Mouse (Mus musculus) limb, embryonic 12.5 days (tissue): Measurements from ENCODE around the gene Pax1. TPM values are rescaled to one million over a fixed set of nuclear protein-coding genes. Genes with fewer than 3 reads are reported as not detected.

Experiments
- ATAC-seq: fragments of 200-750 bp; cut with Nextera tagmentation; 2 replicates; pipeline ENCODE4 v1.8.0; 2017; ENCODE audit warnings: low read depth, moderate TSS enrichment; ENCODE audit not compliant: insufficient number of reproducible peaks, insufficient read depth, low FRiP score, low TSS enrichment
- H3K27ac ChIP-seq: fragments of 300-500 bp; sonication (generic); 2 replicates; pipeline ENCODE4 v1.5.1; 2016; ENCODE audit warnings: mild to moderate bottlenecking, moderate library complexity
- H3K27me3 ChIP-seq: fragments of 300-500 bp; sonication (generic); 2 replicates; pipeline ENCODE4 v1.6.1; 2016; ENCODE audit warnings: mild to moderate bottlenecking, moderate library complexity
- H3K36me3 ChIP-seq: fragments of 300-500 bp; sonication (generic); 2 replicates; pipeline ENCODE4 v1.6.1; 2016; ENCODE audit warnings: mild to moderate bottlenecking, moderate library complexity
- H3K4me1 ChIP-seq: fragments of 300-500 bp; sonication (generic); replicated peaks from 2 replicates; pipeline ENCODE4 v1.6.1; 2016
- H3K4me2 ChIP-seq: fragments of 300-500 bp; sonication (generic); 2 replicates; pipeline ENCODE4 v1.6.1; 2016; ENCODE audit warnings: mild to moderate bottlenecking, moderate library complexity
- H3K4me3 ChIP-seq: fragments of 300-500 bp; sonication (generic); replicated peaks from 2 replicates; pipeline ENCODE4 v1.5.1; 2016; ENCODE audit warnings: mild to moderate bottlenecking
- H3K9ac ChIP-seq: fragments of 300-500 bp; sonication (generic); replicated peaks from 2 replicates; pipeline ENCODE4 v1.6.1; 2016; ENCODE audit warnings: mild to moderate bottlenecking, moderate library complexity
- H3K9me3 ChIP-seq: fragments of 300-500 bp; sonication (generic); 2 replicates; pipeline ENCODE4 v1.6.1; 2016; ENCODE audit warnings: mild to moderate bottlenecking, moderate library complexity
- WGBS: fragments of 180-500 bp; shearing (Covaris S2); methylation state at CpG from one replicate; pipeline ENCODE4 v1.1.7; 2016; 5-methylcytosine and 5-hydroxymethylcytosine counted together
- polyA plus RNA-seq: library from polyadenylated mRNA; unstranded; fragments of >200 nt; fragmentation: Nextera tagmentation; extraction: Ambion mirVana; gene quantifications from 2 replicates; pipeline ENCODE4 v1.2.1, GENCODE M21; 2016

Gene Pax1
- polyA plus RNA-seq, 1 experiment from 2014 or later, result 0.76 TPM

DNA sequence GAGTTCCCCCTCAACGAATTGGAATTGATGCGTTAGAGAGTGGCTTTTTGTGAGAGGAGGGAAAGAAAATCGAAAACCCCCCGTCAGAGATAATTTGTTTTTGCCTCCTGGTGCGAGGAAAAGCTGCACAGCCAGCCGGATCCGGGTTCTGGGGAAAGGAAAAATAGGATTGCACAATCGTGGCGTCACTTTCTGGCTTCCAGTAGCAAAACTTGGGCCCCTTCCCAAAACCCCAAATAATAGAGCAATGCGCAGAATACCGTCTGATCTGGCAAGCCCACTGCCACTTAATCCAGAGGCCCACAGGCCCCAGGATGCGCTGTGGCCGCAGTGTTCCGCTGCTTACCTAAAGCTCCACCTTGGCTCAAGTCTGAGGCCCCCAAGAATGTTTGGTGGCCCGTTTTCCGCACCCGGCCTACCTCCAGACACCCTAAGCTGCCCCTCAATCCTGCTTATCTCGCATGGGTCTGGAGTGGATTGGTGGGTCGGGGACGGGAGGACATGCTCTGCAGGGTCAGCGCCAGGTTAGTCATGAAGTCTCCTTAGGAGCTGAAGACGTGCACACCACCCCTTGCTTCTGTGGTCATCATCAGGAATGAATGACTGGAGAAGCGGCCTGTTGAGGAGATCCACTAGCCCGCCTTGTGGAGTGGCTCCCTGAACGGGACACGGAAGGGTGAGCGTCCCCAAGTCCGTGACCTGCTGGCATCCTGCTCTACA is 11.4 kb downstream of the Pax1 start:
- Histone ChIP-seq H3K4me2 (0 out of 2 replicates have a peak overlapping the region, but pooled peaks have one; percentile 21), H3K36me3 (no peaks in the 10 kb centered on the region), H3K4me3 (no peak overlapping the region; the same call in 1 of the 2 replicates), H3K27me3 (peaks cover 88% of the 10 kb centered on the region), H3K27ac (no peak overlapping the region), H3K9me3 (no peaks in the 10 kb centered on the region), H3K4me1 (no peaks in the 10 kb centered on the region), H3K9ac (no peak overlapping the region)
- WGBS, result 2% methylated on average over 28 of the region's 28 CpGs
- ATAC-seq, result no peak

DNA sequence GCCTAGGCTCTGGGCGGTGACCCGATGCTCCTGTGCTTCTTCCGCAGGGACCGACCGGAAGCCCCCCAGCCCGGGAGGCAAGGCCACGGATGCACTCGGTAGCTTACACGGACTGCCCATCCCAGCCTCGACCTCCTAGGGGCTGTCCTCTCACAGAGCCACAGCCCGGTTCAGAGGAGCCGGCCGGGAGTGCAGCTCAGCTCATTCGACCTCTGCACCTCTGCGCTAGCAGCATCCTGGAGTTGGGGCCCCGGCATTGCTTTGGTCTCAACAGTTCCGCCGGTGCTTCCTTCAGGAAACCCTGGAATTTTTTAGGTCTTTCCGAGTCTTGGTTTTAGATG is 11.9 kb downstream of the Pax1 start:
- Histone ChIP-seq H3K36me3 (no peaks in the 10 kb centered on the region), H3K4me3 (no peak overlapping the region; the same call in 1 of the 2 replicates), H3K9me3 (no peaks in the 10 kb centered on the region), H3K27ac (no peak overlapping the region), H3K4me2 (0 out of 2 replicates have a peak overlapping the region, but pooled peaks have one; percentile 21), H3K4me1 (no peaks in the 10 kb centered on the region), H3K9ac (no peak overlapping the region), H3K27me3 (peaks cover 89% of the 10 kb centered on the region)
- 1% methylated on average over 19 of the region's 19 CpGs for WGBS
- no peak for ATAC-seq

DNA sequence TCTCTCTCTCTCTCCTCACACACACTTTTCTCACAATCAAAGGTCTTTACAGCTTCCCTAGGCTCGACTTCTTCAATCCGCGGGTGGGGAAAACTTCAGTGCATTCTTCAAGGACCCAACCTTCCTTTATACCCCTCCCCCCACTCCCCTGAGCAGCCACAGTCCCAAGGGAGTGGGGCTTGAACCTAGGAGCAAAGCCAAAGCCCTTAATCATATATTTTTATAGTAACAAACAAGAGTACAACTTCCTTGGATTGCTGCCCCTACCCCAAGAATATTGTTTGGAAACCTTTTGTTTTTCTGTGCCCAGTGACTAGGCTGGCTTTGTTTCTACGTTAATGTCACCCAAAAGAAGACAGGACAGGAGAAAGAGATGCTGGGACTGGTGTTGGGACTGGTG is 12.5 kb downstream of the Pax1 start:
- Histone ChIP-seq H3K4me2 (no peak overlapping the region), H3K9me3 (no peaks in the 10 kb centered on the region), H3K36me3 (no peaks in the 10 kb centered on the region), H3K27me3 (peaks cover 88% of the 10 kb centered on the region), H3K27ac (no peak overlapping the region), H3K9ac (no peak overlapping the region), H3K4me3 (no peak overlapping the region), H3K4me1 (no peaks in the 10 kb centered on the region)
- WGBS, result 4% methylated on average over 4 of the region's 4 CpGs
- no peak for ATAC-seq

DNA sequence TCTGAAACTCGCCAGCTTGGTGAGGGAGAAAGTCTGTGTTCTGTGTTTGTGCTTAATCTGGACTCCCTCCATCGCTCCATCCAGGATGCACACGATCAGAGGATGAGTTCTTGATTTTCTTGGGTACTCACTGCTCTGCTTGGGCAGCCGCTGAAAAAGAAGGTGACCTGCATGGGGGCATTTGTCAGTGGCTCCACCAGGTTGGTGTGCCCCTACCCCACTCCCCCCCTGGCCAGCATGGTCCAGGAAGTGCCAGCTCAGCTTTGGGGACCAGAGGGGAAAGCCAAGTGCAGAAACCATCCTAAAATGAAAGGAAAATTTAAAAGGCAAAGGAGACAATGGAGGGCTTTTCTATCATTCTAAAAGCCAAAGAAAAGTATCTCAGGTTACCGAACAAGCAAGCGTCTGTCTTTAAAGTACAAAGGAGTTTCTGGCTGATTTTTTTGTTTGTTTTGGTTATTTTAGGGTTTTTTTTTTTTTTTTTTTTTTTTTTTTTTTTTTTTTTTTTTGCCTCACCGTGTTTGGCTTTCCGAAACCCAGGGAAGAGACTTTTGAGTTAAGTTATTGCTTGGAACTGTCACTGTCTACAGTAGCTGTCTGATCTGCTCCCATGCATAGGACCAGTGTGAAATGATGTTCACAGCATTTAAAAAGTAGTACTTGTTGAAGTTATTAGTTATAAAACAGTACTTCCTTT is 13.4 kb downstream of the Pax1 start:
- Histone ChIP-seq H3K4me2 (no peak overlapping the region), H3K9ac (no peak overlapping the region), H3K27ac (no peak overlapping the region), H3K9me3 (no peaks in the 10 kb centered on the region), H3K4me3 (no peak overlapping the region), H3K27me3 (peaks cover 85% of the 10 kb centered on the region), H3K4me1 (no peaks in the 10 kb centered on the region), H3K36me3 (no peaks in the 10 kb centered on the region)
- ATAC-seq, result no peak
- WGBS, result 9% methylated on average over 8 of the region's 8 CpGs

DNA sequence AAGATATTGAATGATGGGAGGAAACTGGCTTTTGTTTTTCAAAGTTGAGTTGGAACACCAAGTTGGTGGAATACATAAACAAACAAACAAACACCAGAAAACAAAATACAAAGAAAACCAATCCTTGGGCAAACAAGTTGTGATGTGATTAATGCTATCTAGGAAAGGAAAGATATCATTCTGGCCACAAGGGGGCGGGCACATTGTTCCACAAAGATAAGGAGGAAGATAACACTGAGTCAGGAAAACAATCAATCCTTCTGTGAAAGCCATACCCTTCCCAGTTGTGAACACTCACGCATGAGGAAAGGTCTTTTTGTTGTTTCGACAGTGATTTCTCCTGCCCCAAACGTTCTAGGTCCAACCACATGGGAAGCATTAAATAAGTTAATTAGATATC is 17.2 kb downstream of the Pax1 start:
- WGBS, result 25% methylated on average over 4 of the region's 4 CpGs
- H3K9ac ChIP-seq, result no peak overlapping the region
- no peak for ATAC-seq

DNA sequence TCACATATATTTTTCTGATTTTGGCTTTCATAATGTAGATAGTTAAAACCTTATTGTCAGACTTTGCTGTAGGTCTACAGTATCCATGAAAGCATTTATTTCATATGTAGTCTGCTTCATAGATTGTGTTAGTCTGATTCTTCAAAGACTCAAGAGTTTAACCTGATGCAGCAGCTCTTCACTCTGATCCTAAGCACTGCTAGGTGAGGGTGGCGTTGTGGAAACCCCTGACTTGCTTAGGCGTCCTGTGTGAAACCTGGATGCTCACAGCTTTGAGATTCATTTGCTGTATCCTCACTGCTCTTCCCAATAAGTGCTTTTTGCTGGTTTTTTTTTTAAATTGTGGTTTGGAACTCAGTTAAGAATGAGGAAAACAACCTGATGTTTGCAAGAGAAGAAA is 21.6 kb downstream of the Pax1 start:
- no peaks in the 10 kb centered on the region for H3K4me1 ChIP-seq
- H3K9ac ChIP-seq, result no peak overlapping the region
- H3K27ac ChIP-seq, result no peak overlapping the region
- no peak overlapping the region for H3K4me3 ChIP-seq
- no peak for ATAC-seq
- H3K36me3 ChIP-seq, result no peaks in the 10 kb centered on the region
- 88% methylated on average over 2 of the region's 2 CpGs for WGBS
- H3K9me3 ChIP-seq, result no peaks in the 10 kb centered on the region
- no peak overlapping the region for H3K4me2 ChIP-seq
- peaks cover 22% of the 10 kb centered on the region for H3K27me3 ChIP-seq

More for the DNA sequence above, 17.2 kb downstream of the Pax1 start:
- Histone ChIP-seq H3K27me3 (peaks cover 60% of the 10 kb centered on the region), H3K4me1 (no peaks in the 10 kb centered on the region), H3K4me2 (no peak overlapping the region), H3K9me3 (no peaks in the 10 kb centered on the region), H3K27ac (no peak overlapping the region), H3K36me3 (no peaks in the 10 kb centered on the region), H3K4me3 (no peak overlapping the region)

DNA sequence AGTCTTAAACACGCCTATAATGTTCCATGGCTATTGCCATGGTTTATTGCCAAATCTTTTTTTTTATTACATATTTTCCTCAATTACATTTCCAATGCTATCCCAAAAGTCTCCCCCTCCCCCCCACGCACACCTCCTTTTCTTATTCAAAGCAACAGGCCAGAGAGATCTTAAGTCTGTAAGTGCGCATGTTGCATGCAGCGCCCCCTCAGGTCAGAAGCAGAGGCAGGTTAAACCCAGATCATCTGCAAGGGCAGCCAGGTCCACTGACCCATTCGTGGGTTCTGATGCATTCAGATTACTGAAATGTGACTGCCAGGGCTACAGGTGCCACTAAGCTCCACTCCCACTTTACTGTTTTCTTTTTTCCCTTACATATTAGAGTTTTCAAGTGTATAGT is 25.2 kb downstream of the Pax1 start:
- 0 out of 2 replicates have a peak, but pooled peaks cover 3% of the 10 kb centered on the region for H3K27me3 ChIP-seq
- no peak overlapping the region for H3K4me3 ChIP-seq
- no peaks in the 10 kb centered on the region for H3K36me3 ChIP-seq
- H3K9me3 ChIP-seq, result no peaks in the 10 kb centered on the region
- H3K4me2 ChIP-seq, result no peak overlapping the region
- H3K27ac ChIP-seq, result no peak overlapping the region
- WGBS, result 49% methylated on average over 5 of the region's 5 CpGs
- no peak for ATAC-seq
- H3K4me1 ChIP-seq, result no peaks in the 10 kb centered on the region
- H3K9ac ChIP-seq, result no peak overlapping the region

DNA sequence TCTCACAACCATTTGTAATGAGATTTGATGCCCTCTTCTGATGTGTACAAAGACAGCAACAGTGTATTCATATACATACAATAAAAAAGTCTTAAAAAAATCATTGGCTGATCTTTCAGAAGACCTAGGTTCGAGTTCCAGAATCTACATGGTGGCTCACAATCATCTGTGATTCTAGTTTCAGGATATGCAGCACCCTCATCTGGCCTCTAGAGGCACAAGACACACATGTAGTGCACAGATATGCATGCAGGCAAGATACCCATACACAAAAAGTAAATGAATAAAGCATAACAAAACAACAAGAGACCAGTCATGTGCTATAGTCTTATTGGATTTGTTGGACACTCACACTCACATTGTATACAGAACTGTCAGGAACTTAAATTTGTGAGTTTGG is 47.6 kb downstream of the Pax1 start:
- Histone ChIP-seq H3K9ac (no peak overlapping the region), H3K36me3 (no peaks in the 10 kb centered on the region), H3K9me3 (no peaks in the 10 kb centered on the region), H3K4me2 (no peak overlapping the region), H3K4me3 (no peak overlapping the region), H3K27ac (no peak overlapping the region), H3K27me3 (no peaks in the 10 kb centered on the region; the same call in 1 of the 2 replicates), H3K4me1 (no peaks in the 10 kb centered on the region)
- 70% methylated on average over 1 of the region's 1 CpGs for WGBS
- ATAC-seq, result no peak

DNA sequence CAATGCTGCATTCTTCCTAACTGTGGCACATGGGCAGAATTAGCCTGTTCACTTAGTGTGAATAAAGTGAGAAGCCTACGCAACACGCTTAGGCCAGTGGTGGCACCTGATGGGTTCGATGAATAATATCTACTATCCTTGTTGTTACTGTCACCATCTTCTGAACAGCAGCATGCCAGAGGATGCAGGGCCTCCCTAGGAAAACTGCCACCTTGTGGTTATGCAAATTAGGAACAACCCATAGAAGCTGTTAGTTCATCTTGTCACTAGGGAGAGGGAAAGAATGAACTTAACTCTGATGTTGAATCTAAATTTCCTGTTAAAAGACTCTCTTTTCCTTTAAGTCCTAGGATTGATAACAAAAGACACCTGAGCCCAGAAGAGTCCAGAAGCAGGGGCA is 53.3 kb downstream of the Pax1 start:
- no peak for ATAC-seq
- H3K4me1 ChIP-seq, result no peaks in the 10 kb centered on the region
- H3K9ac ChIP-seq, result no peak overlapping the region
- no peak overlapping the region for H3K27ac ChIP-seq
- H3K27me3 ChIP-seq, result peaks cover 7% of the 10 kb centered on the region
- H3K9me3 ChIP-seq, result no peaks in the 10 kb centered on the region
- WGBS, result 95% methylated on average over 3 of the region's 3 CpGs
- no peaks in the 10 kb centered on the region for H3K36me3 ChIP-seq
- no peak overlapping the region for H3K4me3 ChIP-seq
- H3K4me2 ChIP-seq, result no peak overlapping the region

DNA sequence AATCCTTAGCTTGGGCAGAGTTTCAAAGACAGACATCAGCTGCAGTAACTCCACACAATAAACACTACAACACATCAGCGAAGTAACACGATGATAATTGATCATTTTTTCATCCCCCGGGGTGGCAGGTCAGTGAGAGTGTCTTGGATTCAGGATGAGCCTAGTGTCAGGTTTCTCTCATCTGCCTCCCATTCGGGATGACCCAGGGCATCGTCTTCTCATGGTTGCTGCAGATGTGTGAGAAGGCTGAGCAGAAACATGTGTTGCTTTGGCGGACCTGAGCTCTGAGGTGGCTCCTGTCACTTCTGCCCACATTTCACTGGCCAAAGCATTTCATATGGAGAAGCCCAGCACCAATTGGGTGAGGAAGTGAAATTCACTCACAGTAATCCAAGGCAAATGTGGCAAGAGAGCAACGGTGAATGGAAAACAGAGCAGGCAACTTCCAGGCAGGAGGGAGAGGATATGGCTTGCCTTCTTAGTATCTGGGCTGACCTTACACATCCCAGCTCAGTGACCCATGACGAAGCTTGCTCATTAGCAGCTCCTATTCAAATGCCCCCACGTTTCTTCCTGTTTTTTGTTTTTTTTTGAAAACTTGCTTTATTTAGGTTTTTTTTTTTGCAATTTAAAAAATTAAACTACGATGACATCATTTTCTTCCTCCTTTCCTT is 63.0 kb downstream of the Pax1 start:
- Histone ChIP-seq H3K9ac (no peak overlapping the region), H3K27me3 (peaks cover 4% of the 10 kb centered on the region; the same call in 1 of the 2 replicates), H3K27ac (no peak overlapping the region), H3K4me3 (no peak overlapping the region), H3K4me1 (0 out of 2 replicates have a peak, but pooled peaks cover 2% of the 10 kb centered on the region), H3K9me3 (no peaks in the 10 kb centered on the region), H3K4me2 (no peak overlapping the region), H3K36me3 (no peaks in the 10 kb centered on the region)
- ATAC-seq, result no peak
- WGBS, result 34% methylated on average over 10 of the region's 10 CpGs

DNA sequence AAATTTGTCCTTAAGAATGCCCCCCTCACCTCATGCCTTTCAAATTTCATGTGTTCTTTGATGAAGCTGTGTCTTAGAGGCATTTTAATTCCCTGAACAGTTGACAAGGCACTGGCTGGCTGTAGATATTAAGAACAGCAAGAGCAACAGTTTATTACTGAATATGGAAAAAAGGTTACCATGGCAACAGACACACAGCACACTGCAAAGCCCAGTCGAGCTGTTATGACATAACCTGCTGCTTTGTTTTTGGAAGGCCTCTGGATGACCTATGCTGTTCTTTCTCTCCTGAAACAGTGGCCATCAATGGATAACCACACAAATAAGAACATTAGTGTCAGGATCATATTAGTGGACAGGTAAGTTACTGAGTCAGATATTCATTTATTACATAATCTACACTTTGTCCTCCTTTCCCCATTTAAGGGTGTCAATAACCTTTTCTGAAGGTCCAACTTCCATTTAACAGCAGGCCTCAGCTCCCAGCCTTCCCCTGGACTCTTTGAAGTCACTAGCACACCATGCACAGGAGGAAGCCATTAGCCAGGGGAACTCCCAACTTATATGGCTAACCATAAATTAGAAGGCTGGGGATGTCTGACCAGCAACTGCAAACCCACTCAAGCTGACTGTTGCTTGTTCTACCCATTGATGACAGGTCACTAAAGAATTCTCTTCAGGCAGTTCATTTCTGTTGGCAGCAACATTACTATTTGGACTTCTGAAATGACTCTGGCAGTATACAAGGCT is 68.1 kb downstream of the Pax1 start:
- ATAC-seq, result peak; percentile 57; the same call in 1 of the 2 replicates
- no peaks in the 10 kb centered on the region for H3K36me3 ChIP-seq
- no peaks in the 10 kb centered on the region for H3K9me3 ChIP-seq
- peaks cover 3% of the 10 kb centered on the region; the same call in 1 of the 2 replicates for H3K27me3 ChIP-seq
- no peak overlapping the region for H3K4me2 ChIP-seq
- H3K27ac ChIP-seq, result no peak overlapping the region
- no peak overlapping the region for H3K4me3 ChIP-seq
- 0 out of 2 replicates have a peak, but pooled peaks cover 7% of the 10 kb centered on the region for H3K4me1 ChIP-seq
- 9% methylated on average over 1 of the region's 1 CpGs for whole genome bisulfite sequencing
- H3K9ac ChIP-seq, result no peak overlapping the region
